Mouse (Mus musculus) lung, adult 2 months (tissue): ENCODE measurements around the gene Sema5b.

Experiments used
- CTCF ChIP-seq: fragments of 200-500 bp; IDR thresholded peaks from 2 replicates; pipeline ENCODE4 v1.5.1; 2011; ENCODE audit warnings: mild to moderate bottlenecking, low read length, control low read depth; ENCODE audit not compliant: insufficient read depth
- POLR2A ChIP-seq: fragments of 200-500 bp; IDR thresholded peaks from 2 replicates; pipeline ENCODE4 v1.6.1; 2011; ENCODE audit warnings: low read depth, mild to moderate bottlenecking, control low read depth, low read length, borderline replicate concordance; ENCODE audit errors: extremely low read depth

GRCm38 (mm10) chr16:35573586-35573985, 32.6 kb downstream of the Sema5b start:
- TF ChIP-seq CTCF (no peak), POLR2A (no peak)
